Mouse (Mus musculus): ENCODE data around the gene Camk1g.

DNA sequence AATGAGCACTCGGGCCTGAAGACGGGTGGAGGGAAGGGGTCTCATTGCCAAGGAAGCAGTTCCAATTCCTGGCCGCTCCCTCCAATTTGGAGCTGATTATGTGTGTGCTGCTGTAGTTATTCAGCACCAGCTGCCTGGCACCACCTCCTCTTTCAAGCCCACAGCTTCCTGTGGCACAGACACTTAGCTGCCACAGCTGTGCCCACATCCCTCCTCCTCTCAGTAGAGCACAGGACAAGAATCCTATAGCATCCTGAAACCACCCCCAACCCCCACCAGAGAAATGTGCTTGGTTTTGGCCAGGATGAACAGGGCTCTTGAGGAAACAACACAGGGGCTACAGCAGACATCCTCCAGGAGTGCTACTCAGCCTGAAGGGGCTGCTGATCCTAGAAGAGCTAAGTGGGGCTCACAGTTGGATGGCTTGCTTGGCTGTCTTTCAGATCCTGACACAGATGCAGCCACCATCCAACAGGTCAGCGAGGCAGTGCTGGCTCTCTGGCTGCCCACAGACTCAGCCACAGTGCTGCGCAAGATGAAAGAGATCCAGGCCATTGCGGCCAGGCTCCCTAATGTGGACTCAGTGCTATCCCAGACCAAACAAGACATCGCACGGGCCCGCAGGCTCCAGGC, 31.6 kb downstream of the Camk1g start:
- TF ChIP-seq GATA1 (IDR thresholded peaks at IDR 0.05; ENCODE audit: borderline replicate concordance, low read length) = no peak
- no peak for TF ChIP-seq FLI1 (IDR thresholded peaks at IDR 0.05; ENCODE audit: low read length)
